Mouse (Mus musculus) 416B (cell line): ENCODE results near the gene Pak2.
A peak's percentile ranks its signal among the peaks of the same experiment; 100 is the strongest.
"Not testable (repeated sequence)": the region's sequence is repeated elsewhere in the genome, so short reads cannot be mapped to it uniquely, and the experiment has no call there.

Source experiments
- DNase-seq: peaks from one replicate; pipeline ENCODE4 v3.0.0; 2011; ENCODE audit warnings: low read depth

The Pak2 gene

DNA sequence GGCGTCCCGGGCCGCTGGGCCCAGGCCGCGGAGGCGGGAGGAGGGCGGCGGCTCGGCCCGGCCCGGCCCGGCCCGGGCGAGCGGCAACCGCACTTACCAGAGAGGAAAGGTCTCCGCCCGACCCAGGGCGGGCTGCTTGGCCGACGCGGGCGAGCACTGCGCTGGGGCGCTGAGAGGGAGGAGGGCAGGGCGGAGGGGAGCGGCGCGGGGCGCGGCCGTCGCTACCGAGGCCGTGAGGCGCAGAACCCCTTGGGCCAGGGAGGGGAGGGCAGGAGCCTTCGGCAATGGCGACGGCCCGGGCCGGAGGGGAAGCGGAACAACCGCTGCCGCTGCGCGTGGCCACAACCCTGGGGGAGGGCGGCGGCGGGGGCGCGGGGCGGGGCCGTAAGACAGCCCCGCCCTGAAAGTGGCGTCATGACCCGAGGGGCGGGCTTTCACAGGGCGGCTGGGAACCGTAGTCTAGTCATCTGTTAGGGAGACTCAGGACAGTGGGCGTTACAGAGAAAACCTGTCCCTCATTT lies at the start of gene Pak2:
Pak2 (minus strand) TSS at position 352 of the 521 bp plus-strand sequence.
- DNase-seq: peak; percentile 85

DNA sequence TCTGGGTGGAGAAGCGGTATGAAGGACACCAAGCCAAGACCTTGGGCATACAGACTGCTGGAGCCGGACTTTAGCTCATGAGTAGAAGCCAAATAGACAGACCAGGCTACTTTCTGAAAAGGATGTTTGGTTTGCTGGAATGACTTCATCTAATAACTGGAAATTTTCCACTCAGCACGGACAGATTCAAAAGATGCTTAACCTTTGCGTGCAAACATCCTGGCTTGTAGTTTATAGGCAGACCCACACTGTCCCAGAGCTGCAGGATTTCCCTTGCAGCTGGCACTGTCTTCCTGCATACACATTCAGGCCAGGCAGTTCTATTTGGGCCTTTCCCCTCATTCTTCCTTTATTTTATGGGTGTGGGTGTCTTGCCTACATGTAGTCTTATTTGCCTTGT lies 47.9 kb upstream of the Pak2 start:
- peak; percentile 46 for DNase-seq

GRCm38 (mm10) chr16:32125364-32125763 lies 46.2 kb upstream of the Pak2 start:
- DNase-seq: no peak

GRCm38 (mm10) chr16:32124444-32125335 lies 45.5 kb upstream of the Pak2 start:
- DNase-seq: peak; percentile 42

GRCm38 (mm10) chr16:32124020-32124419 lies 44.9 kb upstream of the Pak2 start:
- DNase-seq: no peak

GRCm38 (mm10) chr16:32120454-32120853 lies 41.3 kb upstream of the Pak2 start:
- DNase-seq: no peak

GRCm38 (mm10) chr16:32116186-32116585 lies 37.0 kb upstream of the Pak2 start:
- peak; percentile 64 for DNase-seq

- DNase-seq: no peak
Observed at GRCm38 (mm10) chr16:32115781-32116180, 36.6 kb upstream of the Pak2 start.

- peak; percentile 89 for DNase-seq
Observed at GRCm38 (mm10) chr16:32114968-32115695, 36.0 kb upstream of the Pak2 start.

DNA sequence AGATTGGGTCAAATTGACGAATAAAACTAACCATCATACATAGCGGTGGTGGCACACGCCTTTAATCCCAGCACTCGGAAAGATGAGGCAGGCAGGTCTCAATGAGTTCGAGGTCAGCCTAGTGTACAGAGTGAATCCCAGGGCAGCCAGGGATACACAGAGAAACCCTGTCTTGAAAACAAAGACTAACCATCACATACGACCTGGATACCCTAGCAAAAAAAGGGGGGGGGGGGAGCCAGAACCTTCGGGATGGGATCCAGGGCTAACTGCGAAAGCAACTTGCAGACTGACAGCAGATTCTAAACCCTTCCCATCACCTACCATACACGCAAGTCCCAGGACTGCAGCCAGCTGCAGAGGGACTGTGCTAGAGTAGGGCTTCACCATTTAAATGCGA lies 35.3 kb upstream of the Pak2 start:
- no peak for DNase-seq

- DNase-seq: peak; percentile 97
Observed at GRCm38 (mm10) chr16:32113541-32114218, 34.5 kb upstream of the Pak2 start.

- DNase-seq: peak; percentile 82
Observed at GRCm38 (mm10) chr16:32110951-32111699, 32.0 kb upstream of the Pak2 start.

DNA sequence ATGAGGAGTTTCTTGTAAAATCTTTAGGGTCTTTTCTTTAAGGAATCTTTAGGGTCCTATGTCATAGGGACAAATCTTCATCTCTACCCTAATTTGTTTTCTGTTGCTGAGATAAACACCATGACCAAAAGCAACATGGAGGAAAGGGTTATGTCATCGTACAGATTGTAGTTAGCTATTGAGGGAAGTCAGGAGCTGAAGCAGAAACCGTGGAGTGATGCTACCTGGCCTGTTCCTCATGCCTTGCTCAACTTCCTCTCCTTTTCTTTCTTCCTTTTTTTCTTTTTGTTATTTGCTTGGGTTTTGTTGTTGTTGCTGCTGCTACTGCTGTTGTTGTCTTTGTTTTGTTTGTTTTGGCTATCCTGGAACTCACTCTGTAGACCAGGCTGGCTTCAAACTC lies 29.4 kb upstream of the Pak2 start:
- no peak for DNase-seq

GRCm38 (mm10) chr16:32108170-32108569 lies 29.0 kb upstream of the Pak2 start:
- peak; percentile 81 for DNase-seq

DNA sequence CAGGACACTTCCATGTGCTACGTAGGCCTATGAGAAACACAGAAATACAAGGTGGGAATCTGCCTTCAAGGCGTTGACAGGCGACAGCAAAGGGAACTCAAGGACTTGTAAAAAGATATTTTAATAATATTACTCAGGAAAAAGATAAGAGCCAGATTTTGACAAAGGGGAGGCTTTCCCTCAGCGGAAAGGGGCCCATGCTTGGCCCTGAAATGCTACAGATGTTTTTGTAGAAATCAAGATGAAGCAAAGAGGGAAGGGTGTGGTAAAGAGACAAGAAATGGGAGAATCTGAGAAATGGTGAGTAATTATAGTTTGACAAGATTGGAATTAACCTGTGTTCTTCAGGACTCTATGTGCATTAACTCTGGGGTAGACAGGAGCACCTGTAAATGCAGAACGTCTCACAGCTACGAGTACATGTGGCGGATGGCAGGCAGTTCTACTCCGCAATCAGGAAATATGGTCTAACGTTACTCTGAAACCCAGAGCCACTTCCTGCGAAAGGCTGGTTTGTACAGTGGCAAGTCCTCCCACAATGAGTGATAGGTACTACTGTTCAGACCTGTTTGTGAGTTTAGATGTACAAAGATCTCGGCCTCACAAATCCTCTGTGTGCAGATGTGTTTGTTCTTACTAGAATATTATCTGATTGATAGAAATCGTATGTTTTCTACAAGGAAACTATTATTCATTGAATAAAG lies 28.4 kb upstream of the Pak2 start:
- DNase-seq: peak; percentile 92

DNA sequence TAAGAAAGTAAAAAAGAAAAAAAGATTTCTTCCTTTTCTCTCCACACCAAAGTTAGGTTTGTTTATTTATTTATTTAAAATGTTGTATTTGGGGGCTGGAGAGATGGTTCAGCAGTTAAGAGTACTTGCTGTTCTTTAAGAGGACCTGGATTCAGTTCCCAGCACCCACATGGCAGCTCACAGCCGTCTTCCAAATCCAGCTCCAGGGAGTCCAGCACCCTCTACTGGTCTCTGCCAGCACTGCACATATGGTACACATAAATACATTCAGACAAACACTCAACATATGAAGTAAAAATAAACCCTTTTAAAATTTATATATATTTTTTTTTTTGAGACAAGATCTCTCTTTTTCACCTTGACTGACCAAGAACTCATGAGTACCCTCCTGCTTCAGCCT lies 26.6 kb upstream of the Pak2 start:
- no peak for DNase-seq

DNA sequence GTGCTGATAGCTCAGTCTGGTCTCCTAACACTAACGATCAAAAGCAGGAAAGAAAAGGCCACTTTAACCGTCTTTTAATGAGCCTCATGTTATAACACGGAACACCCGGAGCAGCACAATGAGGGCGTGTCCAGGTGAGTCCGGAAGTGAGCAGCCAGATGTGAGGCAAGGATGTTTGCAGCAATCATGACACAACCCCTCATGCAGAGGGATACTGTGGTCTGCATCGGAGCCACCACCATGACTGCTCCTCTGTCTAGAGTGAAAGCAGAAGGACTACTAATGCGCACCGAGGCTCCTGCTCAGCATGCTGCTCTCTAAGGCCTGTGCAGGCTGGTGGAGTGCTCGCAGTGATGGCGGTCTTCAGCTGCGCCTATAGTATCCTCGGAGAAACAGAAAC lies 23.2 kb upstream of the Pak2 start:
- no peak for DNase-seq

DNA sequence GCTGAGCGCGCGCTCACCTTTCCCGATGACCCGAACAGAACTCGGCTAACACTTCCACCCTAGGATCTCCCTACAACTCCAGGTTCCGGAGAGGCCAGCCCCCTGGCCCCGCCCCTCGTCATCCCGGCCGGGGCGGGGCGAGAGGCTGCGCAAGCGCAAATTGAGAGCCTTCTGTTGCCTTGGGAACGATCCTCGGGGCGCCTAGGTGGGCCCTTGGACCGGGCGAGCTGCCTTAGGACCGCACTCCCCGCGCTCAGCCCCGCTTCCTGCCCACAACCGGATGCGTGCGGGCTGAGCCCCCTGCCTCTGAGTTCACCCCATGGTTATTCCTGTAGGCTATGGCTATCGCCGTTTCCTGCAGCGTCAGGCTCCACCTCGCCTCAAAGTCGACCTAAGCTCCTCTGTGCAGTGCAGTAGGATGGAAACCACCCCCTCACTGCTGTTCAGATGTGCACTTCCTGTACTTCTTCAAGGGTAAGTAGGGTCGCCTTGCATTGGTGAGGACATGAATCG lies 20.6 kb upstream of the Pak2 start, which contains the start of the genes Pigx and Cep19:
Pigx (minus strand) TSS at position 103 of the 513 bp plus-strand sequence.
Cep19 (plus strand) TSS at position 163 of the 513 bp plus-strand sequence.
- DNase-seq: peak; percentile 91

DNA sequence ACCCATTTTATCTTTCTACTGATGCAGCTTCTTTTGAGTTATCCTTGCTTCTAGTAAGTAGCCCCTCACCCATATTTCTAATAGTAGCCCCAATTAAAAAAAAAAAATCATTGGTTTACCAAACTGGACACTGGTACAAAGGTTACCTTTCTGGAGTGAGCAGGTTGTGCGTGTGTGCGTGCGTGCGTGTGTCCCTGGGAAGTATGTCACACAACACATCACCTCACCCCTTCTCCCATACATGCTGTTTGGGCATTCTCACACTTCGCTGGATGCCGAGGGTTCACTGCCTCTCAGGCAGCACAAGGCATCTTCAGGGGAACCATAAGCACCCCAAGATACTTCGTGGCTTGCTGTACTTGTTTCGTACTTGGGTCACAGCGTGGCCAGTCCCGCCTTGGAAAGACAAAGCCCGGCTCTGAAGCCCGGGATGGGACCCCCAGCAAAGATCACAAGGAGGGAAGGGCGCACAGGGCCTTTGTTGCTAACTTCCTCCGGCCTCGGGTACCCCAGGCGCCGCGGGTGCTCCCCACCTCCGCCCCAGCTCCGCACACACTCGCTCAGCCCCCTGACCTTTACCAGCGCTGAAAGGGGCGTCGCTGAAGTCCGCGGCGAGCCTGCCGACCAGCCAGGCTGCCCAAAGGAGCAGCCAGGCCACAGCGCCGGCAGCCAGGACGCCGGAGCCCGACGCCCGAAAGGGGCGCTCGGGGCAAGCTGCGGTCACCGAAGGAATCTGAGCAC lies 19.9 kb upstream of the Pak2 start:
- no peak for DNase-seq

GRCm38 (mm10) chr16:32097757-32098156 lies 18.6 kb upstream of the Pak2 start:
- DNase-seq: not testable (repeated sequence)
